Mouse (Mus musculus): ENCODE data around the gene Upp2.

Gene Upp2

DNA sequence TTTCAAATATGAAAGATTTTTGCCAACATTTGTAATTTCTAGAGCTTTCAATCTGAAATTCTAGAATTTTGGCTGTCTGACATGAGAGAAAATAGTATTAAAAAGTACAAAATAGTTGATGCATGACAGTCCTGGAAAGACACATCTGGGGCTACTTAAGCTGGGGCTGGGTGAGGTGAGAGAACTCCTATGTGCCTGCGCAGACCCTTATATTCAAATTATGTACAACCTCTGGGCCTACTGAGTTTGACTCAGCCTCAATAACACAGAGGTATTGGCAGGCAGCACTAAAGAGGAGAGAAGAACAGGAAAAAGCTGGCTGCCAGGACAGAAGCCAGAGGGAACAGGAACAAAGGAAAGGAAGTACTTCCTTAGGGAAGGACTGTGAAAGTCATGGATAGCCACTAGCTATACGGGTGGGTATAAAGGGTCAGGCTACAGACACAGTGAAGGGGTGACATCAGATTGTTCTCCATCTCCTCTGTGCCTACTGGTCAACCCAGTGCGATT, 211.9 kb downstream of the Upp2 start:
- DNase-seq = no peak

DNA sequence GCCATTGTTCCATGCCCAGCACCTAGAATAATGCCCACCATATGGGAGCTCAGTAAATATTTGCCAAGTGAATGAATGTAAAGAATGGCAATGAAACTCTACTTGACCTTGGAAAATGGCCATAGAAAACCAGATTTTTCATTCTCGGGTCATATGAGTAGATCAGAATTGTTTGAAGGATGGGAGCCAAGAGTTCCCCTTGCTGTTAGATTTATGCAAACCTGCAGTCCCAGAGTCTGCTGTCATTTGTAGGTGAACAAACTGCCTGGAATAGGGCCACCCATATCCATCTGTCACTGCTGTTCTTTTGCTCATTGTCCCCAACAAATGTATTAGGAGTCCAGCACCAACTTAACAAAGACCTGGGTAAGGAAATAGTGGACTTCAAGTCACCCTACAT, 216.4 kb downstream of the Upp2 start:
- DNase-seq = no peak

DNA sequence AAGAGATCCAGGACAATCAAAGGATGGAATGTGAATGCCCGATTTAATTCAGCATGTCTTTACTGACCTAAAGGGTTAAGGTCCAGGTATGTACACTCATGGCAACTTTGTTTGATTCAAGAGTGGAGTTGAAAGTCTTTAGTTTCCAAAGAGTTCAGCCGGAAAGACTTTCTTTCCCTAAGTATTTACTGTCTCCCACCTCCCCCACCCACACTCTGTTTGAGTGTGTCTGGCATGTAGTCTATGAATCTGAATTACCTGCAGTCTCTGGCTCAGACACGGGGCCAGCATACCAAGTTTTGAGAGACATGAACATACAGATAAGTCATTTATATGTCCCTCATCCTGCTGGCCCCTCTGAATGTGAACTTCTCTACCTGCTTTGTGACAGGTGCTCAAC, 219.1 kb downstream of the Upp2 start:
- DNase-seq = no peak

DNA sequence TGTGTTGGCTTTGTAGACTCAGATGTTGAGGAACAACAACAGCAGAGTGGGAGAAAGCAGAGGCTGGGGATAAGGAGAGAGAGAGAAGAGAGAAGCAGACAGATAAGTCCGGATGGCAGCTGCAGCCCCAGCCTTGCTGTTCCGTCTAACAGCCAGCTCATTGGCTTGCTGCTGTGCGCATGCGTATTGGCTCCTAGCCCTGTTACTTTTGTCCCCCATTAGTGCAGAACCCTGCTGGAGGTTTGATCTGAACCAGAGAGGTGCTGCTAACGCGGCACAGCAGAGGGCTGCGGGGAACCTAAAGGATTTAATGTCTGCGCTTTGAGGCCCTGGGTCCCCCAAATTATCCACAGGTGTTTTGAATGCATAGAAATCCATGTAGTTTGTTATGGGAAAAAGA, 219.6 kb downstream of the Upp2 start:
- no peak for DNase-seq

DNA sequence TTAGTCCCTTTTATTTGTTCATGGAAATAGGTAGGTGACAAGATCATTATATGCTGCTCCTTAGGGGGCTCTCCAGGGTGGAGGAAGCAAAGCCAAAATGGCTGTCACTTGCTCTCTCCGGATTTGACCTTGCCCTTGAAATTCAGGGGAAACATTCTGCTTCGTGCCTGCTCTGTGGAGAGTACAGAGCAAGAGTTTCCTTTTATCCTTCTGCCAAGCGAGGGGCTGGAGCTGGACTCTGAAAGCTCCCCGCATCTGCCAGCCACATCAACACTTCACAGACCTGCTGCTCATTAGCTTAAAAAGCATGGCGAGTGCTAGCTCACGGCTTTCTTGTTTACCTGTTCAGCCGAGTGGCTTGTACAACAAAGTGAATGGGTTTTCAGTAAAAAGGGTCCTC, 220.3 kb downstream of the Upp2 start:
- no peak for DNase-seq

DNA sequence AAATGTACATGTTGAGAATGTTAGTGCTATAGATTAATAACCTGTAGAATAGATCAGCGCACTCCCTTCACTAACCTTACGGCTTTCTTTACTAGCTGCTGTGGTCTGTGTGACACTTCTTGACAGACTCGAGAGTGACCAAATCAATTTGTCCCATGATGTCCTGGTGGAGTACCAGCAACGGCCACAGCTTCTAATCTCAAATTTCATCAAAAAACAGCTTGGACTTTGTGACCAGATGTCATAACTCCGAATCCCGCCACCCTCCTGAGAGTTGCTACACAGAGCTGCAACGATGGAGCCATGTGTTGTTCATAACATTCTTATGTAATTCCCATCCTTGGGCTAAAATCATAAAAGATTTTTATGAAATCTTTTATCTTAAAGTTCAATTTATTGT, 222.8 kb downstream of the Upp2 start:
- DNase-seq = no peak

DNA sequence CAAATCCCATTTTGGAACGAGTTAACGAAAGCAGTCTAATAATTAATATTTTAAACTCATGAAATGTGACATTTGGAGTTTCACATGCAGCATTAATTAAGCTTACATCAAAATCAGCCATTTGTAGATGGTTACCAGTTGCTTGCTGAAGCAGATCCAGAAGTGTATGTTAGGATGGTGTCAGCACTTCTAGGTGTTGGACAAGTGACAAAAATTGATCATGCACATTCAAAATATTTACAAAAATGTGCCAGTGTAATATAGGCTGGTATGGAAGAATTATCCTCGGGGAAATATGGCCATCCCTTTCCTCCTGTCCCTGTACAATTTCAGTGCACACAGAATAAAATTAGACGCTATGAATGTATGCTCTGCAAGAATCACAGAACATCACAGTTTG, 223.3 kb downstream of the Upp2 start:
- DNase-seq = no peak

DNA sequence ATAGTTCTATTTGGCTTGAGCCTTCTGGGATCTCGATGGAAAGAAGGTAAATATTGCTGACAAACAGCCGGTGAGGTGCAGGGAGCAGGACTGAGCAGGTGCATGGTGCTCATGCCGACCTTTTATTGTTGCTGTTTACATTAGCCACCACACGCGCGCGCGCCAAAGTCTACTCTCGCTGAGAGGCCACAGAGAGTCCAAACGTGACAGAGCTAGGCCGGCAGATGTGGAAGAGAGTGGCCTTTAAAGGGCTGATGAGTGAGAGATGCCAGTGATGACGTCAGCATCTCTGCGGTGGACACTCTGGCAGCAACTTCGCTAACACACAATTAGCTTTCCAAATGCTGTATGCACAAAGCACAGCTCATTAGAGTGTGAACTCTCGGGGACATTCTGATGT, 227.4 kb downstream of the Upp2 start:
- no peak for DNase-seq

DNA sequence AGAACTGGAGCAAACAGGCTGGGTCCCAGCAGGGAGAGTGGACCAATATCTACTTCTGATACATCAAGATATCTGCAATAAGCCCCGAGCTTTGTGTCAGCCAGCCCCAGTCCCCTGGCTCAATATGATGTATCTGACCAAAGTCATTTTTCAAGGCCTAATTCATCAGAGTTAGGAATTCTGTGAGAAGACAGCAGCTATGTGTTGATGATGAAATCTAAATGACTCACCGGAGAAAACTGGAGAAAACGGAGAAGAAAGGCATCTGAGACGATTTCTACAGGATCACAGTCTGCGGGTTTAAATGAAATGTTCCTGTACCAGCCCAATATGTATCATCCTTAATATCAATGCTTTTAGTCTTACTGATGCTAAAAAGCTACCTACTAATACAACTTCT, 228.3 kb downstream of the Upp2 start:
- DNase-seq = no peak

DNA sequence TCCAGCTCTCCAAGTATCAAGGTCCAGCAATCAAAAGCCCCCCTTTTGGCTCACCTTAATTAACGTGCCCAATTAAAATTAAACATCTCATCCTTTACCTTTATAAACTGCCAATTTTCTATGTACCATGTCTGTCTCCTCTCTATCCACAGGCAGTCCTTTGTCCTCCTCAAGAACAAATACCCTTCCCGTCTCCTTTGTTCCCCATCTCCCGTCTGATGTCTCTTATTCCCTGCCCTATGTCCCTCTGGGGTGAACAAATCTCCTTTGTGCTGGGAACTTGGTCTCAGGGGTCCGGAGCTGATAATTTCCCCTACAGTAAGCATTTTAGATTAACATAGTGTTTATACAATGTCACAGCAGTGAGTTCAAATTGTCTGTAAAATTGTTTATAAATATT, 230.4 kb downstream of the Upp2 start:
- no peak for DNase-seq

DNA sequence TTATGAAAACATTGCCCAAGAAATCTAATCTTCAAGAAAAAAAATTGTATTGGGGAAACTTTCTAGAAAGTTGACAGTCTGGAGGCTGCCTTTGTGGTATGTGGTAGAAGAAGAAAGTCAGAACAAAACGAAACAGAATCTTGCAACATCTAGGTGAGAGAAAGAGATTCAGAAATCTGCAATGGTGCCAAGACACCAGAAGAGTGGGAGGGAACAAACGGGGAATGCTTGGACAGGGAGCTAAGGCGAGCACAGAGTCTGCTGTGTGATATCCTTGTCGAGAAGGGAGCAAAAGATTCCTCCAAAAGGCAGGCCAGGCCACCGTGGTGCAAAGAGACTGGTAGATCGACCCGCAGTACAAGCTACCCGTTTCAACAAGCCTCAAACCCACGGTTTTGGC, 232.0 kb downstream of the Upp2 start:
- DNase-seq = no peak

DNA sequence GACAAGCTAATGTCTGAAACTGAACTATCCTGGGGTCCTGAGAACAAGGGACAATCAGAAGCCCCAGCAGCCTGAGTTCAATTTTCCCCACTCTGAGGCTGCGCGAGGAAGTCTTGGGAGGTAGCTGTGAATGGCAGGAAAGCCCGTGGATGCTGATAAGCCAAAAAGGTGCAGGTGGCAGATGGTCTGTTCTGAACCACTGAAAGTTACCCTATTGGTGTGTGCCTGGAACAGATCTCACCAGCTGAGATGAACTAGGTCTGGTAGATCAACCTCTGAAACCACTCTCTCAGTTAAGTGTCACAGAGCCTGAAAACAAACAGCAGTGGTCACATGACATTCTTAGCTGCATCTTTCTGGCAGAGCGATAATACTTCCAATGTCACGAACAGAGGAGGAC, 232.5 kb downstream of the Upp2 start:
- DNase-seq = no peak

DNA sequence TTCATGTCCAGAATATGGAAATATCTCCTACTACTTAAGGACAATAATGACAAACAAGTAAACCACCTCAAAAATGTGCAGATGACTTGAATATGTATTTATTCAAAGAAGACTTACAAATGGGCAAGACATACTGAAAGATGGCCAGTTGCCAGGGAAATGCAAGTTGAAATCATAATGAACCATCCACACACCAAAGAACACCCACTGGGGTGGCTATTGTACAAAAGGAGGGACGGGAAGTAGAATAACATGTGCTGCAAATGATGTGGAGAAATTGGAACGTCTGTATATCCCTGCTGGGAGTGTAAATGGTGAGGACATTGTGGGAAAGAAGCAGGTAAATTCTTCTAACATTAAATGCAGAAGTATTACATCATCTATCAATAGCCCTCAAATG, 245.8 kb downstream of the Upp2 start:
- DNase-seq = no peak

DNA sequence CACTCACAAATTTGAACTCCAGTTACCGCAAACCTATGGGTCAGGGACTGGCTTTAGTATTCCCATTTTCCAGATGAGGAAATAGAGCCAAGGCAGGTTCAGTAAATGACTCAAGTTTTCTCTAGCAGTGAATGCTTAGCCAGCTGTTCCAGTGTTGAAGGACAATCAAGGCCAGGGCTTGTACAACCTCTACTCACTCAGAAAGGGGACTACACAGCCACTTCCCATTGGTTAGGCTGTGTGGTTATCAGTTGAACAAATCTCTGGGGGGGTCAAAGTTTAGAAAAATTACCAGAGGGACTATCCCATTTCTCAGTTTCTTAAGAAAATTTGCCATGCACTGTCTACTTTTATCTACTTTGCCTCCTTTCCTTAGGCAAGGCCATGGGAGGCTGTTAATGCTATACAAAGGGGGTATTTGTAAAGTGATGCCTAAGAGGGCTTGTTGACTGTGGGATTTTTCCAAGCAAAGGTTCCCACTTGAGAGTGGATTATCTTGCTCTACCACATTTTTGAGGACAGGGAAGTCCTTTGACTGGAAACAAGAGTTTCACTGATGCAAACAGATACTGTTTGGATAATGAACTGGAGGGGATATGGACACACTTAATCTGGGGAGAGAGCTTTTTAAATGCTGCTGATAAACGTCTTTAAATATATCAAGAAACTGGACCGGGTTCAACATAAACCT, 262.0 kb downstream of the Upp2 start:
- DNase-seq = no peak

DNA sequence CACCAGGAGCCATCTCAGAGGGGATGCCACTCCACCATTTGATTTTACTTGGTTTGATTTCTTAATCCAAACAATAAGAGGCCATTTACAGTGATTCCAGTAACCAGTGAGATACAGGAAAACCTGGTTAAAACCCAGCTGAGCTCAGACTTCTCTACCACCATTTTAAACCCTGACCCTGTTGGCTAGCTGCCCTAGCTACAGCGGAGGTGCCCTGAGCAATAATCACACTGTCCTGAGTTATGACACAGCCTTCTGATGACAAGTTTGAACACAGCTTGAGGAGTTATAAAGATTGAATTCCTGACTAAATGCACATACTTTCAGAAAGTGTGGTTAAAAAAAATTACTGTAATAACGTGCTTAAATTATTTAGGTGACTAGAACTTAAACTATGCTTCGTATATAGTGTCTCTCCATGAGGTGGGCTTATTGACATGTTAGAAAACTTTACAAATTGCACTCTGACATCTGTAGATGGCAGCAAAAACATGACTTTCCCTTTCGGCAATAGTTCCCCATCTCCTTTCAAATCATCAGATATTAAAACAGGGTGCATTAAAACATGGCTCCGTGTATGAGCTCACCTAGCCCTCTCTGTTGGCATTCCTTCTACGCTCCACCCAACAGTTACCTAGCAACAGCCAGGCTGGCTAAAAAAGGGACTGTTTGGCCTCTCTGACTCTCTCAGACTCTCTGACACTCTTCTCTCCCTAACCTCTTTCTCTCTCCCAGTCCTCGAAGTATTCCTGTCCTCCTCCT, 263.1 kb downstream of the Upp2 start:
- DNase-seq = no peak

DNA sequence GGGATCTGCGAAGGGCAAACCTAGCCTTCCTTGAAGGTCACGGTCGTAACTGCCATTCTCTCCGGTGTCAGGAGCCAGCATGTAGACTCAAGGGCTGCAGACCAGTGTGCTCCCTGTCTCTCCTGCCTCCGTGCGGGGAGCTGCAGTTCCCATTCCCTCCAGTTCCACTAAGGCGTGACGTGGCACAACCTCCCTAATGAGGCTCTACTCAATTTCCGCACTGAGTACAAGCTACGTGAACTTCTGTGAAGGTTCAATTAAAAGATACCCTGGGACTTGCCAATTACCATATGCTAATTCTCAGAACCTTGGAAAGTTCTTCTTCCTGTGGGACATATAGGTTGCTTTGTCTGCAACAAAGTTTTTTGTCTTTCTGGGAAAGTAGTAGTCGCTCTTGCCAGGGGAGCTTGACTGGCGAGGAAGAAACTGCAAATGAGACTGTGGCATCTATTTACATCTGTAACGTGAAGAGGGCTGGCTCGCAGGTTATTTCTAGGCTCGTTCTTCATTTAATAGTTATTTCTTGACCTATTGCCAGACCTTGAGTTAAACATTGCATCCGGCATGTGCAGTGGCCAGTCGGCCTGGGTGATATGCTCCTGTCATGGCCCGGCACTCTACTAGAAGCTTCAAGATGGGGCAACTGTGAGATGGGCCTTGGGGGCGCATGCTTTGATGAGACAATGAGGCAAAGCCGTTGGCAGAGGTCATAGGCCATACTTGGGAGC, 265.3 kb downstream of the Upp2 start:
- DNase-seq = no peak

DNA sequence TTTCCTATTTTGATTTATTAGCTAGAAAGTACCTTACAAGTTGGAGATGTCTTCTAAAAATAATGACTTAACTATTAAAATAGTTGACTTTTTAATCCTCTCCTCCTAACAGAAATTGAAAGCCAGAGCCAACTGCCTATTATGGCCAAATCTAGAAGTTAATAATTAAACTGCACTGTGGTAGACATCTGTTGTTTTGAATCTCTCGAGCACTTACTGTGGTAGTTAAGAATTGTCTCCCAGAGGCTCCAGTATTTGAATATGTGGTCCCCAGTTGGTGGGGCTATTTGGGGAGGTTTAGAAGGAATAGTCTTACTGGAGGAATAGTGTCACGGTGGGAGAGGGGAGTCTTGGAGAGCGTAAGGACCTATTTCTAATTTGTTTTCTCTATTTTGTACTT, 273.9 kb downstream of the Upp2 start:
- no peak for DNase-seq

DNA sequence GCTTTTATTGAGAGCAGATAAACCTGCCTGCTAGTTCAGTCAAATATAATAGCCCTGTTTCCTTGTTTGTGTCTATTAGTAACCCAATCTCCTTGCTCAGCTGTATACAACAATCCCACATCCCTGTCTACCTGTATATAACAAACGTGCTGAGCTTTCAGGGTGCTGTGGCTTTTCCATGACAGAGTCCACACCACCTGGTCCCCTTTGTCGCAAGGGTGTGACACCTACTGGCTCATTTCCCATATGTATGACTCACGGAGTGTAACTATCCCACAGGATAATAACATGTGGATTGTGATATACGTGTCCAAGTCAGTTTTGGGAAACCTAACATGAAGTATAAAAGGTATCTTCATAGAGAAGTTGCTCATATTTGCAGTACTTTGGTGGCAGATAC, 275.3 kb downstream of the Upp2 start:
- DNase-seq = no peak

Measured in thymus, postnatal 36 days (tissue).